Mouse (Mus musculus) liver, embryonic 11.5 days (tissue): Measurements from ENCODE around the gene Zfp618. TPM values are rescaled to one million over a fixed set of nuclear protein-coding genes. Genes with fewer than 3 reads are reported as not detected.

Experiments used
- ATAC-seq: fragments of 200-750 bp; cut with Nextera tagmentation; replicated peaks from 2 replicates; pipeline ENCODE4 v1.8.0; 2017; ENCODE audit warnings: moderate number of reproducible peaks, mild to moderate bottlenecking, moderate TSS enrichment, moderate library complexity; ENCODE audit not compliant: low FRiP score
- DNase-seq: peaks from one replicate; pipeline ENCODE4 v3.0.0-alpha.2; 2017; ENCODE audit warnings: low spot score
- H3K27ac ChIP-seq: fragments of 300-500 bp; sonication (generic); 2 replicates; pipeline ENCODE4 v1.5.1; 2014; ENCODE audit warnings: mild to moderate bottlenecking, low read depth, low read length, control low read depth
- H3K27me3 ChIP-seq: fragments of 300-500 bp; sonication (generic); replicated peaks from 2 replicates; pipeline ENCODE4 v1.6.1; 2014; ENCODE audit warnings: low read length, mixed read lengths; ENCODE audit not compliant: control insufficient read depth, insufficient read depth
- H3K36me3 ChIP-seq: fragments of 300-500 bp; sonication (generic); 2 replicates; pipeline ENCODE4 v1.6.1; 2014; ENCODE audit warnings: mild to moderate bottlenecking, low read length, moderate library complexity, mixed read lengths; ENCODE audit not compliant: control insufficient read depth, insufficient read depth
- H3K4me1 ChIP-seq: fragments of 300-500 bp; sonication (generic); replicated peaks from 2 replicates; pipeline ENCODE4 v1.6.1; 2014; ENCODE audit warnings: low read length, mixed read lengths; ENCODE audit not compliant: control insufficient read depth, insufficient read depth
- H3K4me2 ChIP-seq: fragments of 300-500 bp; sonication (generic); 2 replicates; pipeline ENCODE4 v1.6.1; 2014; ENCODE audit warnings: mild to moderate bottlenecking, control low read depth, moderate library complexity
- H3K4me3 ChIP-seq: fragments of 300-500 bp; sonication (generic); 2 replicates; pipeline ENCODE4 v1.5.1; 2014; ENCODE audit warnings: low read depth, low read length, control low read depth
- H3K9ac ChIP-seq: fragments of 300-500 bp; sonication (generic); 2 replicates; pipeline ENCODE4 v1.6.1; 2014; ENCODE audit warnings: low read depth, low read length, control low read depth
- H3K9me3 ChIP-seq: fragments of 300-500 bp; sonication (generic); 2 replicates; pipeline ENCODE4 v1.6.1; 2016; ENCODE audit warnings: low read length, inconsistent platforms, mixed read lengths; ENCODE audit not compliant: control insufficient read depth
- WGBS: fragments of 180-500 bp; shearing (Covaris S2); extraction: QIAGEN DNeasy Blood & Tissue Kit; methylation state at CpG from one replicate; pipeline ENCODE4 v1.1.7; 2014; 5-methylcytosine and 5-hydroxymethylcytosine counted together
- polyA plus RNA-seq: library from polyadenylated mRNA; unstranded; fragments of >200 nt; fragmentation: Nextera tagmentation; extraction: Ambion mirVana; gene quantifications from 2 replicates; pipeline ENCODE4 v1.2.1, GENCODE M21; 2014

Gene Zfp618
- polyA plus RNA-seq, 1 experiment from 2014 or later = 12.9 TPM

GRCm38 (mm10) chr4:63058686-63059085 lies 93.3 kb downstream of the Zfp618 start:
- DNase-seq (no peak), ATAC-seq (no peak)
- Histone ChIP-seq H3K27me3 (no peaks in the 10 kb centered on the region), H3K9ac (no peak overlapping the region), H3K9me3 (no peaks in the 10 kb centered on the region), H3K4me1 (no peaks in the 10 kb centered on the region), H3K27ac (no peak overlapping the region), H3K4me2 (no peak overlapping the region), H3K36me3 (no peaks in the 10 kb centered on the region), H3K4me3 (no peak overlapping the region)
- 84% methylated on average over 4 of the region's 4 CpGs for WGBS

GRCm38 (mm10) chr4:63060358-63060757 lies 95.0 kb downstream of the Zfp618 start:
- no peak overlapping the region for H3K9ac ChIP-seq

DNA sequence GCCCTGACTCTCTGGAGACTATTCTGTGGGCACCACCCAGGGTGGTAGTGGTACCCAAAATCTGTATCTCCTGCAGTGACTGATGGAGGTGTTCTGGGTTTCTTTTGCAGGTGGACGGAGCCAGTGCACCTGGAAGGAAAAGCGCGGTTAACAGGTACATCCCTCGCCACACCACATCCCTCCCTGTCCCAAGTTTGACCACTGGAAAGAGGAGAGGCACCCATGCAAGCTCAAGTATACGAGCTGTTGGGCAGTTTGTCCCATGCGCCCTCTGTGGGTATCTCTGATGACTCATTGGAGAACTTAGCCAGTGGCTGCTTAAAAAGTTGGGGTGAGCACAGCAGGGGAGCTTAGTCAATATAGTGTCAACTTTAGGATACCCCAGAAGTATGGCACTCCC lies 96.0 kb downstream of the Zfp618 start:
- WGBS = 87% methylated on average over 6 of the region's 6 CpGs
- H3K4me3 ChIP-seq = no peak overlapping the region
- no peak overlapping the region for H3K4me2 ChIP-seq
- H3K36me3 ChIP-seq = no peaks in the 10 kb centered on the region
- H3K4me1 ChIP-seq = no peaks in the 10 kb centered on the region
- no peak for ATAC-seq
- H3K27me3 ChIP-seq = no peaks in the 10 kb centered on the region
- no peak overlapping the region for H3K27ac ChIP-seq
- DNase-seq = no peak
- no peaks in the 10 kb centered on the region for H3K9me3 ChIP-seq
- H3K9ac ChIP-seq = no peak overlapping the region

More at GRCm38 (mm10) chr4:63060358-63060757, 95.0 kb downstream of the Zfp618 start:
- ATAC-seq (no peak), DNase-seq (no peak)
- Histone ChIP-seq H3K9me3 (no peaks in the 10 kb centered on the region), H3K36me3 (no peaks in the 10 kb centered on the region), H3K4me2 (no peak overlapping the region), H3K4me1 (no peaks in the 10 kb centered on the region), H3K27me3 (no peaks in the 10 kb centered on the region), H3K27ac (no peak overlapping the region), H3K4me3 (no peak overlapping the region)
- WGBS = 81% methylated on average over 6 of the region's 6 CpGs

DNA sequence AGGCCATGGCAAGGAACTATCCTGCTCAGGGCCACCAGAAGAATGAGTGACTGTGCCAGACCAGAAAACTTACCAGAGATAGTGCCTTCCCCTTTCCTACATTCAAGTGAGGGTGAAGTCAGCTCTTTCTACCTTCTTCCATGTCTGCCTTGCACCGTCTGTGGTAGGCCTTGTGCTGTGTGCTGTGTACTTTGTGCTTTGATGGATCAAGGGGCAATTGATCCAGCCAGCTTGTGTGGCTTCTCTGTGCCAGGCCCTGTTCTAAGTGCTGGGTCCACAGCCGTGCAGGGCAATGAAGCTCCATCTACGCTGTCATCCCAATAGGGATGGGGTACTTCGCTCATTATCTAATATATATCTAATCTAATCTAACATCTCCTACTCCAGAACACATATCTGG lies 98.0 kb downstream of the Zfp618 start:
- no peak overlapping the region for H3K9ac ChIP-seq
- H3K27me3 ChIP-seq = no peaks in the 10 kb centered on the region
- DNase-seq = no peak
- H3K4me1 ChIP-seq = no peaks in the 10 kb centered on the region
- H3K4me3 ChIP-seq = no peak overlapping the region
- 81% methylated on average over 4 of the region's 4 CpGs for WGBS
- no peaks in the 10 kb centered on the region for H3K9me3 ChIP-seq
- ATAC-seq = no peak
- no peaks in the 10 kb centered on the region for H3K36me3 ChIP-seq
- H3K4me2 ChIP-seq = no peak overlapping the region
- no peak overlapping the region for H3K27ac ChIP-seq

DNA sequence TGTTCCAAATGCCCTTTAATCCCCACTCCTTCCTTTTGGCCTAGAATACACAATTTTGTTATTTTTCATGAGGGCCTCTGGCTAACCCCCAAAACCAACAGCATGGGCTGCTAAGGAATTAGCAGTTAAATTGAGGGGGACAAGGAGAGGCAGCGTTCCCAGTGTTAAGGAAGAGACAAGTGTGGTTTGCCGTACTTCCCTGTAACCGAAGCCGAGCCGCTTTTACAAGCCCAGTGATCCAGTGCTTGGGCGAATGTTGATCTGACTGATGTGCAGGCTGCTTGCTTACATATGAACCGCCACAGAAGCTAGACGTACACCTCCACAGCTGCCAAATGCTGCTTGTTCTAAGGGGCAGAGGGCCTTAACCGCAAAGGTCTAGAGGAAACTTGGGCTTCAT lies 99.5 kb downstream of the Zfp618 start:
- Histone ChIP-seq H3K9me3 (no peaks in the 10 kb centered on the region), H3K27ac (no peak overlapping the region), H3K4me3 (no peak overlapping the region), H3K9ac (no peak overlapping the region), H3K4me1 (no peaks in the 10 kb centered on the region), H3K4me2 (no peak overlapping the region), H3K36me3 (no peaks in the 10 kb centered on the region), H3K27me3 (no peaks in the 10 kb centered on the region)
- ATAC-seq = no peak
- DNase-seq = no peak
- 93% methylated on average over 9 of the region's 9 CpGs for WGBS

GRCm38 (mm10) chr4:63066796-63067195 lies 101.4 kb downstream of the Zfp618 start:
- 78% methylated on average over 4 of the region's 4 CpGs for WGBS
- no peak overlapping the region for H3K27ac ChIP-seq
- H3K9ac ChIP-seq = no peak overlapping the region
- H3K36me3 ChIP-seq = no peaks in the 10 kb centered on the region
- H3K27me3 ChIP-seq = no peaks in the 10 kb centered on the region
- H3K9me3 ChIP-seq = no peaks in the 10 kb centered on the region
- DNase-seq (no peak), ATAC-seq (no peak)
- peaks cover 3% of the 10 kb centered on the region for H3K4me1 ChIP-seq
- no peak overlapping the region for H3K4me2 ChIP-seq
- no peak overlapping the region for H3K4me3 ChIP-seq

GRCm38 (mm10) chr4:63067822-63068221 lies 102.4 kb downstream of the Zfp618 start:
- no peaks in the 10 kb centered on the region for H3K9me3 ChIP-seq
- H3K4me2 ChIP-seq = no peak overlapping the region
- no peak overlapping the region for H3K4me3 ChIP-seq
- no peaks in the 10 kb centered on the region for H3K36me3 ChIP-seq
- ATAC-seq (no peak), DNase-seq (no peak)
- peaks cover 8% of the 10 kb centered on the region for H3K4me1 ChIP-seq
- H3K27me3 ChIP-seq = no peaks in the 10 kb centered on the region
- H3K9ac ChIP-seq = no peak overlapping the region
- no peak overlapping the region for H3K27ac ChIP-seq
- WGBS = 82% methylated on average over 6 of the region's 6 CpGs

DNA sequence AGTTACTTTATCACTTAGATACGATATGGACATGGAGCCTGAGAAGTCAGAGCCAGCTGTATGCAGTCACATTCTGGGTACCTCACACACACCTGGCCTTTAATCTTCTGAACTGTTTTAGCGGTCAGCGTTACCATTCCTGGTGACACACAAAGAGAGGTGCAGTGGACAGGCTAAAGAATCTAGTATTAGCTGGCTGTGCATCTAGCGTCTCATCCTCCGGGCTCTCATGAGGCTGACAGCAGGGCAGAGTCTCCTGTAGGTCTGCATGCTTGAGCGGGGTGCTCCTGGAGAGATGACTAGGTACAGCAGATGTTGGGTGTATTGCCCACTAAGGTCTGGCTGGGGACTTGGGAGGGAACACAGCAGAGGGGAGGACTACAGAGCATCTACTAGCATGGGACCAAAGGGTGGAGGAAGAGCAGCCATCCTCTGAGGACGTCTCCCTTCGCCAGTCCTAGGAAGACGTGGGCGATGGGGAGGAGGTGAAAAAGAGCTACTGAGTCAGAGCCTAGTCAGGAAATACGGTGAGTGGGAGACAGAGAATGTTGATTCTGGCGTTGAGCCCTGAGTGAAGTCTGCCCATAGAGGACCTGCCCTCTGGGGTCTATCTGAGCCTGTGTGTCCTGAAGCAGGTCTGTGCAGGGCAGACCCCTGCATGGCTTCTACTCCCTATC lies 103.3 kb downstream of the Zfp618 start:
- H3K4me3 ChIP-seq = no peak overlapping the region
- H3K9ac ChIP-seq = no peak overlapping the region
- no peak overlapping the region for H3K27ac ChIP-seq
- H3K9me3 ChIP-seq = no peaks in the 10 kb centered on the region
- peaks cover 8% of the 10 kb centered on the region for H3K4me1 ChIP-seq
- WGBS = 78% methylated on average over 12 of the region's 12 CpGs
- DNase-seq = no peak
- H3K36me3 ChIP-seq = no peaks in the 10 kb centered on the region
- no peaks in the 10 kb centered on the region for H3K27me3 ChIP-seq
- no peak overlapping the region for H3K4me2 ChIP-seq
- ATAC-seq = no peak

- H3K9me3 ChIP-seq = no peaks in the 10 kb centered on the region
- H3K4me1 ChIP-seq = peaks cover 8% of the 10 kb centered on the region
- ATAC-seq (no peak), DNase-seq (no peak)
- no peak overlapping the region for H3K27ac ChIP-seq
- no peaks in the 10 kb centered on the region for H3K27me3 ChIP-seq
- no peak overlapping the region for H3K4me3 ChIP-seq
- H3K4me2 ChIP-seq = no peak overlapping the region
- 52% methylated on average over 15 of the region's 15 CpGs for WGBS
- no peak overlapping the region for H3K9ac ChIP-seq
- H3K36me3 ChIP-seq = no peaks in the 10 kb centered on the region
These were observed 106.3 kb downstream of the Zfp618 start for GRCm38 (mm10) chr4:63071413-63072260.
